Mouse (Mus musculus) embryonic facial prominence, embryonic 13.5 days (tissue): Measurements from ENCODE around the gene Ncoa1. TPM values are rescaled to one million over a fixed set of nuclear protein-coding genes. Genes with fewer than 3 reads are reported as not detected.
"Not testable (repeated sequence)": the region's sequence is repeated elsewhere in the genome, so short reads cannot be mapped to it uniquely, and the experiment has no call there.

Experiments used
- ATAC-seq: fragments of 200-750 bp; cut with Nextera tagmentation; 2 replicates; pipeline ENCODE4 v1.8.0; 2017; ENCODE audit warnings: low read depth; ENCODE audit not compliant: insufficient number of reproducible peaks, insufficient read depth, low FRiP score, low TSS enrichment
- H3K27ac ChIP-seq: fragments of 300-500 bp; sonication (generic); 2 replicates; pipeline ENCODE4 v1.5.1; 2015; ENCODE audit warnings: moderate library complexity, mild to moderate bottlenecking, inconsistent platforms
- H3K27me3 ChIP-seq: fragments of 300-500 bp; sonication (generic); 2 replicates; pipeline ENCODE4 v1.6.1; 2015; ENCODE audit warnings: mild to moderate bottlenecking, inconsistent platforms
- H3K36me3 ChIP-seq: fragments of 300-500 bp; sonication (generic); 2 replicates; pipeline ENCODE4 v1.6.1; 2015; ENCODE audit warnings: mild to moderate bottlenecking, inconsistent platforms
- H3K4me1 ChIP-seq: fragments of 300-500 bp; sonication (generic); 2 replicates; pipeline ENCODE4 v1.6.1; 2015; ENCODE audit warnings: inconsistent platforms
- H3K4me2 ChIP-seq: fragments of 300-500 bp; sonication (generic); 2 replicates; pipeline ENCODE4 v1.6.1; 2015; ENCODE audit warnings: moderate library complexity, mild to moderate bottlenecking, inconsistent platforms
- H3K4me3 ChIP-seq: fragments of 300-500 bp; sonication (generic); 2 replicates; pipeline ENCODE4 v1.5.1; 2015; ENCODE audit warnings: mild to moderate bottlenecking, inconsistent platforms
- H3K9ac ChIP-seq: fragments of 300-500 bp; sonication (generic); 2 replicates; pipeline ENCODE4 v1.6.1; 2015; ENCODE audit warnings: mild to moderate bottlenecking, inconsistent platforms
- H3K9me3 ChIP-seq: fragments of 300-500 bp; sonication (generic); 2 replicates; pipeline ENCODE4 v1.6.1; 2016; ENCODE audit warnings: inconsistent platforms
- WGBS: fragments of 180-500 bp; shearing (Covaris S2); methylation state at CpG from one replicate; pipeline ENCODE4 v1.1.7; 2015; ENCODE audit warnings: mixed read lengths; 5-methylcytosine and 5-hydroxymethylcytosine counted together
- polyA plus RNA-seq: library from polyadenylated mRNA; unstranded; fragments of >200 nt; fragmentation: Nextera tagmentation; extraction: Ambion mirVana; gene quantifications from 2 replicates; pipeline ENCODE4 v1.2.1, GENCODE M21; 2015

Ncoa1 gene
- polyA plus RNA-seq, 1 experiment from 2014 or later: 9.5 TPM

DNA sequence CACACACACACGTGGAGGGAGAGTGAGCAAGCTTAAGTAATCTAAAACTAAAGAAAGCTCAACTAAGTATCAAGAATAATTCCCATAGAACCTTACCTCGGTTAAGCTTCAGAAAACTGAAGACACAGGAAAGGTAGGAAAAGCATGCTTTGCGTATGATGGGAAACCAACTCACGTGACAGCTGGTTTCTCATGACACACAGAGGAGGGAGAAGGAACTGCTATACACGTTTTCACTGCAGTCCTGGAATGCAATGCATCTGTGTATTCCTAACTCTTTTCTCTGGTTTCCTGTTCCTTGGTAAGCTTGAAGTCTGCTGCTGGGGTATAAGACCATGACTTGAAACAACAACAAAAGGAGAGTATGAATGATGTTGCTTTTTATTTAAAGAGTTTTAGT, 86.3 kb downstream of the Ncoa1 start:
- Histone ChIP-seq H3K36me3 (no peaks in the 10 kb centered on the region), H3K27ac (no peak overlapping the region), H3K4me3 (no peak overlapping the region), H3K4me1 (0 out of 2 replicates have a peak, but pooled peaks cover 7% of the 10 kb centered on the region), H3K9me3 (no peaks in the 10 kb centered on the region), H3K27me3 (no peaks in the 10 kb centered on the region), H3K4me2 (no peak overlapping the region), H3K9ac (no peak overlapping the region)
- ATAC-seq: no peak
- 60% methylated on average over 5 of the region's 5 CpGs for WGBS

DNA sequence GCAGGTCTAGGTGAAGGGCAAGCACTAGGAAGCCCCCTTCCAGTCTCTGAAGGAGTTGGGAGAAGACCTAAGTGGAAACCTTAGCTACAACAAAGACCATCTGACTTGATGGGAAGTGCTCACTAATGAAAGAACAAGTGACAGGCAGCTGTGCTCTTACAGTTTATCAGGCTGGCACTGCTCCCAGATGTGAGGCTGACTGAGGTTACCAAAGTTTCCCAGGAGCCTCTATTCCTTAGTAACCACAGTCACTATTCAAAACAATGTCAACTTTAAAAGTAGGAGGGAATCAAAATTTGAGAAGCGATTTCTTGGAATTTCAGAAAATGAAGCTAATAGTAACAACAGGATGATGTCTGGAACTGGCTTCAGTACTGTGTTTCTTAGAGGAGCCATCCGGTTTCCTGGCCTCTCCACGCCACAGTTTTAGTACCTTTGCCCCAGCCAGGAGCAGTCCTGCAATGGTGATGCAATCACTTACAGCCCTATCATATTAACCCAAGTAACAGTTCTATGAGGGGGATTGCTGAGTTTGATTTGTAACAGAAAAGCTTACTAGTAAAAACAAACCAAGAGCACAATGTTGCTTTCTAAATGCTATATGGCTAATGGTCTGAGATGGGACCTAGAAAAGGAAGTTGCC, 90.8 kb downstream of the Ncoa1 start:
- H3K9ac ChIP-seq: no peak overlapping the region
- H3K27ac ChIP-seq: no peak overlapping the region
- H3K36me3 ChIP-seq: no peaks in the 10 kb centered on the region
- H3K4me1 ChIP-seq: 0 out of 2 replicates have a peak, but pooled peaks cover 10% of the 10 kb centered on the region
- no peak overlapping the region for H3K4me3 ChIP-seq
- ATAC-seq: no peak
- H3K27me3 ChIP-seq: no peaks in the 10 kb centered on the region
- WGBS: 76% methylated on average over 3 of the region's 3 CpGs
- H3K4me2 ChIP-seq: no peak overlapping the region
- no peaks in the 10 kb centered on the region for H3K9me3 ChIP-seq

GRCm38 (mm10) chr12:4383061-4383460, 93.9 kb downstream of the Ncoa1 start:
- 0 out of 2 replicates have a peak, but pooled peaks cover 9% of the 10 kb centered on the region for H3K4me1 ChIP-seq
- no peak overlapping the region for H3K4me2 ChIP-seq
- no peaks in the 10 kb centered on the region for H3K9me3 ChIP-seq
- no peak overlapping the region for H3K27ac ChIP-seq
- ATAC-seq: no peak
- H3K36me3 ChIP-seq: no peaks in the 10 kb centered on the region
- no peaks in the 10 kb centered on the region for H3K27me3 ChIP-seq
- WGBS: 88% methylated on average over 3 of the region's 3 CpGs
- no peak overlapping the region for H3K4me3 ChIP-seq
- H3K9ac ChIP-seq: no peak overlapping the region

DNA sequence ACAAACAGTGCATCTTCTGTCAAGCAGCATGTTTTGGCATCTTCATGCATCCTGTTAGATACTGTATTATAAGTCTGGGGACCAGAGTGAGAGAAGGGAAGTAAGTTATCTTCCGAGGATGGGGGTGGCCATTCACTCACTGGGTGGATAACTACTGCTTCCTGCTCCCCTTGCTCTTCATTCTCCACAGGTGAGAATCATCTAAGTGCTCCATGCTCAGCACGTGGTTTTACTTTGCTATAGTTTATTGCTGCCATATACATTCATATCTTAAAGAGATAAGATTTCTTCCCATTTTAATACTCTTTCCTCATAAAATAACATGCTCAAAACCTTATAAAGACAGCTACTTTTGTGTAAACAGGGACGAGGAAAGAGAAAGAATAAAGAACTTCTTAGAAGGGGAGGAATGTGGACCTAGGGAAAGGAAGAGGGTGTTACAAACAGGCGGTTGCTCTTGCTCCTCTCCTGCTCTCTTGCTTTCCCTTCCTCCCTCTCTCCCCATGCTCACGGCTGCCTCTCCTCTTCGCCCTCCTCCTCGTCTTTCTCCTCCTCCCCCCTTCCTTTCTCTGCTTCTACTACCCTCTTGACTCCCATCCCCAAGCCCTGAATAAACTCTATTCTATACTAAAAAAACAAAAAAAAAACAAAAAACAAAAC, 97.6 kb downstream of the Ncoa1 start:
- Histone ChIP-seq H3K4me3 (no peak overlapping the region), H3K4me2 (no peak overlapping the region), H3K27ac (no peak overlapping the region), H3K27me3 (no peaks in the 10 kb centered on the region), H3K9me3 (no peaks in the 10 kb centered on the region), H3K4me1 (peaks cover 4% of the 10 kb centered on the region), H3K36me3 (no peaks in the 10 kb centered on the region), H3K9ac (no peak overlapping the region)
- ATAC-seq: no peak
- 38% methylated on average over 7 of the region's 7 CpGs for WGBS

- H3K4me1 ChIP-seq: peaks cover 4% of the 10 kb centered on the region
- H3K36me3 ChIP-seq: no peaks in the 10 kb centered on the region
- WGBS: 89% methylated on average over 4 of the region's 4 CpGs
- ATAC-seq: no peak
- H3K9me3 ChIP-seq: no peaks in the 10 kb centered on the region
- no peak overlapping the region for H3K9ac ChIP-seq
- H3K27ac ChIP-seq: no peak overlapping the region
- H3K4me3 ChIP-seq: no peak overlapping the region
- no peaks in the 10 kb centered on the region for H3K27me3 ChIP-seq
- H3K4me2 ChIP-seq: no peak overlapping the region
Observed at GRCm38 (mm10) chr12:4376475-4376874, 100.5 kb downstream of the Ncoa1 start.

GRCm38 (mm10) chr12:4374816-4375493, 102.0 kb downstream of the Ncoa1 start:
- no peak overlapping the region for H3K4me2 ChIP-seq
- 35% methylated on average over 6 of the region's 6 CpGs for WGBS
- H3K36me3 ChIP-seq: no peaks in the 10 kb centered on the region
- H3K27ac ChIP-seq: no peak overlapping the region
- no peaks in the 10 kb centered on the region for H3K9me3 ChIP-seq
- H3K4me3 ChIP-seq: no peak overlapping the region
- ATAC-seq: no peak
- H3K27me3 ChIP-seq: no peaks in the 10 kb centered on the region
- H3K4me1 ChIP-seq: peaks cover 4% of the 10 kb centered on the region
- no peak overlapping the region for H3K9ac ChIP-seq

- H3K27ac ChIP-seq: no peak overlapping the region
- H3K9me3 ChIP-seq: no peaks in the 10 kb centered on the region
- H3K4me2 ChIP-seq: no peak overlapping the region
- H3K4me1 ChIP-seq: peaks cover 4% of the 10 kb centered on the region
- no peaks in the 10 kb centered on the region for H3K27me3 ChIP-seq
- 47% methylated on average over 1 of the region's 1 CpGs for WGBS
- no peak for ATAC-seq
- H3K9ac ChIP-seq: no peak overlapping the region
- H3K36me3 ChIP-seq: no peaks in the 10 kb centered on the region
- H3K4me3 ChIP-seq: no peak overlapping the region
Observed at GRCm38 (mm10) chr12:4371406-4371805, 105.6 kb downstream of the Ncoa1 start.

- H3K4me3 ChIP-seq: no peak overlapping the region
- H3K27me3 ChIP-seq: no peaks in the 10 kb centered on the region
- no peaks in the 10 kb centered on the region for H3K36me3 ChIP-seq
- H3K9me3 ChIP-seq: no peaks in the 10 kb centered on the region
- no peak overlapping the region for H3K4me2 ChIP-seq
- no peaks in the 10 kb centered on the region for H3K4me1 ChIP-seq
- WGBS: 93% methylated on average over 1 of the region's 1 CpGs
- H3K9ac ChIP-seq: no peak overlapping the region
- no peak overlapping the region for H3K27ac ChIP-seq
- ATAC-seq: no peak
Observed at GRCm38 (mm10) chr12:4365951-4366350, 111.0 kb downstream of the Ncoa1 start.

DNA sequence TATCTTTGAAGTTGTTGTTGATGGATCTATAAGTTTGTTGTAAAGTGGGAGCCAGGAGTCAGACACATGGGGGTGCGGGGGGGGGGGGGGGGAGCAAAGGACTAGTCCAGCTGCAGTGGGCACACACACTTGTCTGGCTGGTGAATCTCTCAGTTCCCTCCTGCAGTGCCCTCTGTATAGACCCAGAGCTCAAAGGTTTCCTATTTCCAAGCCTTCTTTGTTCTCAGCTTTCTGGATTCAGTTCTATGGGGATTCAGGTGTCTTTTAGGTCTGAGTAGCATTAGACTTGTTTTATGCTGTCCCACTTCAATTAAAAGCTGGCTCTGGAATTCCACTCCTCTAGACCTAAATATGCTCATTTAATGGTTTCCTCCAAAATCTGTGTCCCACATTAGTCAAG, 117.5 kb downstream of the Ncoa1 start:
- Histone ChIP-seq H3K9ac (no peak overlapping the region), H3K4me2 (no peak overlapping the region), H3K36me3 (no peaks in the 10 kb centered on the region), H3K9me3 (no peaks in the 10 kb centered on the region), H3K4me3 (no peak overlapping the region), H3K27ac (no peak overlapping the region), H3K4me1 (0 out of 2 replicates have a peak, but pooled peaks cover 4% of the 10 kb centered on the region), H3K27me3 (no peaks in the 10 kb centered on the region)
- 60% methylated on average over 1 of the region's 1 CpGs for WGBS
- no peak for ATAC-seq

DNA sequence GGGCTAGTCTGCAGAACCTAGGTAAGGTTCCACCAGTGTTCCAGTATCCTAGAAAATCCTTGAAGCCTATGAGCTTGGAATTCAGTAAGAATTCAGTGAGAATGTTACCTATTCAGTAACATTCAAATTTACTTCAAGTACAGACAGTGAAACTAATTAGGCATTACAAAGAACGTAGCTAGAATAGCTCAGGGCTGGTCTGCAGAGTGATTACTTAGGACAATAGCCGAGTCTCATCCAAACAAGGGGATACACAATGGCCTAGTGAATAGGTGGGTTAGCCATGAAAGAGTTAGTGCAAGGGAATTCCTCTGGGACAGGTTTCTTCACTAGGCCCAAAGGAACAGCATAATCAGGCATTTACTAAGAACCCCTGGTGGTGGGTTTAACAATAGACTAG, 118.3 kb downstream of the Ncoa1 start:
- not testable (repeated sequence) for H3K9ac ChIP-seq, H3K4me3 ChIP-seq, H3K27ac ChIP-seq, H3K4me2 ChIP-seq, H3K4me1 ChIP-seq, H3K27me3 ChIP-seq, ATAC-seq, H3K36me3 ChIP-seq, H3K9me3 ChIP-seq
- 41% methylated on average over 2 of the region's 2 CpGs for WGBS

DNA sequence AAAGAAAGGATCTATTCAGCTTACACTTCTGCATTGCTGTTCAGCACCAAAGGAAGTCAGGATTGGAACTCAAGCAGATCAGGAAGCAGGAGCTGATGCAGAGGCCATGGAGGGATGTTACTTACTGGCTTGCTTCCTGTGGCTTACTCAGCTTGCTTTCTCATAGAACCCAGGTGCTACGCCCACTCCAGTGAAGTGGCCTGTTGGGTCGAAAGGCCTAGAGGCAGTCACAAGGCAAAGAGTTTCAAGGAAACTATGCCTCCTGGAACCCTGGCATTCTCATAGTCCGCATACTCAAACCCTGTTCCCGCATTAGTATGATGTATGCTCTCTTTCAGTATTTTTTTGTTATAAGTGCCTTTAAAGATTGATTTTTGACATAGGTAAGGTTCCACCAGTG, 118.9 kb downstream of the Ncoa1 start:
- Histone ChIP-seq H3K9ac (no peak overlapping the region), H3K4me3 (no peak overlapping the region), H3K9me3 (no peaks in the 10 kb centered on the region), H3K36me3 (no peaks in the 10 kb centered on the region), H3K4me1 (0 out of 2 replicates have a peak, but pooled peaks cover 4% of the 10 kb centered on the region), H3K27me3 (no peaks in the 10 kb centered on the region), H3K4me2 (no peak overlapping the region), H3K27ac (no peak overlapping the region)
- no peak for ATAC-seq
- WGBS: 90% methylated on average over 4 of the region's 4 CpGs
